25 mouse cellular contexts compared by ENCODE assay signal in genomic region chr4:22110400-22110799, GRCm38 (mm10).
DNase-seq lines count a peak whose midpoint lies in the region; ATAC-seq lines count a peak whose summit lies in the region.
"Had no signal": no experiment of that assay in that cellular context is flagged by ENCODE, and none has a peak within 500 bp of the region (broad histone marks: within the 10 kb centered on the region; RNA-seq: fewer than 3 reads in every experiment).

No protein-coding gene starts in this region.

- H3K27me3 ChIP-seq in forebrain, embryonic 14.5 days (replicated peaks; ENCODE audit: control insufficient read depth, insufficient read depth, low read length), result no peaks in the 10 kb centered on the region
- H3K27me3 ChIP-seq in limb, embryonic 10.5 days (ENCODE audit: low read depth, poor library complexity, severe bottlenecking), result no peaks in the 10 kb centered on the region
- H3K27me3 ChIP-seq: liver, embryonic 12.5 days; megakaryocyte, embryonic 14.5 days; Patski had no signal

- H3K27ac ChIP-seq in forebrain, embryonic 14.5 days (ENCODE audit: low read depth, low read length), result no peak overlapping the region
- no peak overlapping the region for H3K27ac ChIP-seq in limb, embryonic 10.5 days
- H3K27ac ChIP-seq: hindbrain, embryonic 14.5 days; limb, embryonic 13.5 days; liver, embryonic 12.5 days had no signal

- intact Hi-C loops in heart, postnatal 10 days (cut with DNase I), result no loop called here

- H3K4me1 ChIP-seq in forebrain, embryonic 14.5 days (ENCODE audit: control insufficient read depth, insufficient read depth, low read length), result peaks cover 11% of the 10 kb centered on the region; the same call in 1 of the 2 replicates
- H3K4me1 ChIP-seq in limb, embryonic 10.5 days, result no peaks in the 10 kb centered on the region; the same call in 1 of the 2 replicates
- H3K4me1 ChIP-seq: limb, embryonic 13.5 days; liver, embryonic 12.5 days; megakaryocyte, embryonic 14.5 days had no signal

- 0 out of 2 replicates have a peak overlapping the region, but pooled peaks have one; percentile 0 for H3K4me2 ChIP-seq in forebrain, embryonic 14.5 days (ENCODE audit: low read length)
- H3K4me2 ChIP-seq: hindbrain, embryonic 14.5 days; limb, embryonic 13.5 days; liver, embryonic 12.5 days had no signal

- no peak overlapping the region for H3K4me3 ChIP-seq in forebrain, embryonic 14.5 days (ENCODE audit: low read depth, low read length)
- H3K4me3 ChIP-seq in limb, embryonic 10.5 days, result no peak overlapping the region
- H3K4me3 ChIP-seq: limb, embryonic 13.5 days; liver, embryonic 12.5 days; megakaryocyte, embryonic 14.5 days had no signal

- WGBS in forebrain, embryonic 14.5 days, result 22% methylated on average over 8 of the region's 8 CpGs
- 59% methylated on average over 8 of the region's 8 CpGs for WGBS in limb, embryonic 10.5 days

- peak; percentile 59; the same call in 1 of the 2 replicates for ATAC-seq in forebrain, embryonic 14.5 days
- no peak for ATAC-seq in megakaryocyte progenitor cell, adult 5-6 weeks (replicated peaks; ENCODE audit: poor library complexity)
- ATAC-seq: intestine, postnatal 0 days; liver, embryonic 12.5 days; liver, postnatal 0 days had no signal

- peak; percentile 13 for DNase-seq in heart, adult 11 months
- no peak for DNase-seq in heart, postnatal 10 days
- DNase-seq in forebrain, embryonic 14.5 days (ENCODE audit: low spot score), result no peak
- peak; percentile 20 for DNase-seq in limb, embryonic 10.5 days (ENCODE audit: low spot score)
- peak; percentile 10 for DNase-seq in retina, embryonic 14.5 days (ENCODE audit: low spot score)
- DNase-seq in frontal cortex, postnatal 14 days (ENCODE audit: low spot score in 2 of 2), result no peak
- DNase-seq: adrenal gland, postnatal 10 days; cerebellum, adult 11 months; cerebellum, adult 9-10 months; cerebellum, postnatal 36 days; gastrocnemius, postnatal 14 days; kidney, adult 9 months; kidney, postnatal 14 days; layer of hippocampus, adult 9-11 months; liver, postnatal 0 days; lung, postnatal 36 days; right cerebral cortex, postnatal 4 days; thymus, adult 2 months had no signal

- no peaks in the 10 kb centered on the region for H3K36me3 ChIP-seq in forebrain, embryonic 14.5 days (ENCODE audit: control insufficient read depth, insufficient read depth, low read length)
- H3K36me3 ChIP-seq in limb, embryonic 10.5 days, result no peaks in the 10 kb centered on the region
- H3K36me3 ChIP-seq: limb, embryonic 13.5 days; liver, embryonic 12.5 days had no signal

- H3K9ac ChIP-seq in forebrain, embryonic 14.5 days (ENCODE audit: low read length), result no peak overlapping the region
- H3K9ac ChIP-seq: hindbrain, embryonic 14.5 days; limb, embryonic 13.5 days; liver, embryonic 12.5 days; liver, postnatal 0 days had no signal

- H3K9me3 ChIP-seq in forebrain, embryonic 14.5 days (replicated peaks; ENCODE audit: control insufficient read depth, low read length), result no peaks in the 10 kb centered on the region
- no peaks in the 10 kb centered on the region for H3K9me3 ChIP-seq in limb, embryonic 10.5 days (replicated peaks)
- H3K9me3 ChIP-seq: limb, embryonic 13.5 days; liver, embryonic 12.5 days; megakaryocyte, embryonic 14.5 days had no signal

Comparison
In these comparisons a context has a peak if more than half of its experiments do, and no peak if none do; other contexts are left out.
1. DNase-seq: peak in heart, adult 11 months (single experiment), limb, embryonic 10.5 days (single experiment) and retina, embryonic 14.5 days (single experiment); none in heart, postnatal 10 days (0 of 2), forebrain, embryonic 14.5 days (single experiment) and frontal cortex, postnatal 14 days (0 of 2).